Mouse (Mus musculus): Measurements from ENCODE around the gene Tbx21. TPM values are rescaled to one million over a fixed set of nuclear protein-coding genes. Genes with fewer than 3 reads are reported as not detected.
A peak's percentile ranks its signal among the peaks of the same experiment; 100 is the strongest.

Gene Tbx21
- polyA plus RNA-seq, 1 experiment from 2014 or later = not detected

- no peaks in the 10 kb centered on the region for H3K9me3 ChIP-seq
- H3K36me3 ChIP-seq = no peaks in the 10 kb centered on the region
- ATAC-seq (ENCODE audit: low FRiP score, low read depth) = no peak
- H3K4me1 ChIP-seq = no peaks in the 10 kb centered on the region; the same call in 1 of the 2 replicates
- 96% methylated on average over 10 of the region's 10 CpGs for WGBS
- H3K9ac ChIP-seq = no peak overlapping the region
- peaks cover 15% of the 10 kb centered on the region for H3K27me3 ChIP-seq (replicated peaks)
- H3K27ac ChIP-seq = no peak overlapping the region
- H3K4me2 ChIP-seq (replicated peaks) = no peak overlapping the region
- H3K4me3 ChIP-seq = no peak overlapping the region
These were observed 11.7 kb downstream of the Tbx21 start for GRCm38 (mm10) chr11:97103163-97104090.

- no peak for ATAC-seq (ENCODE audit: low FRiP score, low read depth)
- Histone ChIP-seq H3K4me3 (no peak overlapping the region), H3K9me3 (no peaks in the 10 kb centered on the region), H3K9ac (no peak overlapping the region), H3K27ac (no peak overlapping the region), H3K4me2 (replicated peaks) (no peak overlapping the region), H3K27me3 (replicated peaks) (peaks cover 24% of the 10 kb centered on the region), H3K36me3 (no peaks in the 10 kb centered on the region), H3K4me1 (no peaks in the 10 kb centered on the region; the same call in 1 of the 2 replicates)
- 17% methylated on average over 9 of the region's 9 CpGs for WGBS
These were observed 13.4 kb downstream of the Tbx21 start for GRCm38 (mm10) chr11:97101722-97102121.

GRCm38 (mm10) chr11:97098791-97099190, 16.3 kb downstream of the Tbx21 start:
- WGBS = 28% methylated on average over 18 of the region's 18 CpGs
- peaks cover 24% of the 10 kb centered on the region for H3K27me3 ChIP-seq (replicated peaks)

GRCm38 (mm10) chr11:97094600-97094999, 20.5 kb downstream of the Tbx21 start:
- no peaks in the 10 kb centered on the region; the same call in 1 of the 2 replicates for H3K4me1 ChIP-seq
- ATAC-seq (ENCODE audit: low FRiP score, low read depth) = no peak
- H3K27me3 ChIP-seq (replicated peaks) = peaks cover 21% of the 10 kb centered on the region
- no peak overlapping the region for H3K4me2 ChIP-seq (replicated peaks)
- no peak overlapping the region for H3K27ac ChIP-seq
- 57% methylated on average over 2 of the region's 2 CpGs for WGBS
- H3K4me3 ChIP-seq = no peak overlapping the region
- no peak overlapping the region for H3K9ac ChIP-seq
- H3K9me3 ChIP-seq = no peaks in the 10 kb centered on the region
- H3K36me3 ChIP-seq = no peaks in the 10 kb centered on the region

More at GRCm38 (mm10) chr11:97098791-97099190, 16.3 kb downstream of the Tbx21 start:
- Histone ChIP-seq H3K36me3 (no peaks in the 10 kb centered on the region), H3K4me1 (no peaks in the 10 kb centered on the region; the same call in 1 of the 2 replicates), H3K4me3 (0 out of 2 replicates have a peak overlapping the region, but pooled peaks have one; percentile 12), H3K9ac (no peak overlapping the region), H3K27ac (no peak overlapping the region), H3K4me2 (replicated peaks) (no peak overlapping the region), H3K9me3 (no peaks in the 10 kb centered on the region)
- ATAC-seq (ENCODE audit: low FRiP score, low read depth) = no peak

- H3K27ac ChIP-seq = no peak overlapping the region
- 81% methylated on average over 6 of the region's 6 CpGs for WGBS
- no peaks in the 10 kb centered on the region for H3K9me3 ChIP-seq
These were observed 28.8 kb downstream of the Tbx21 start for GRCm38 (mm10) chr11:97086365-97086764.

GRCm38 (mm10) chr11:97084821-97085505, 30.2 kb downstream of the Tbx21 start:
- Histone ChIP-seq H3K27me3 (replicated peaks) (no peaks in the 10 kb centered on the region), H3K9me3 (no peaks in the 10 kb centered on the region), H3K27ac (no peak overlapping the region), H3K4me3 (no peak overlapping the region), H3K36me3 (no peaks in the 10 kb centered on the region), H3K9ac (no peak overlapping the region), H3K4me2 (replicated peaks) (no peak overlapping the region), H3K4me1 (peaks cover 7% of the 10 kb centered on the region; the same call in 1 of the 2 replicates)
- 89% methylated on average over 15 of the region's 15 CpGs for WGBS
- ATAC-seq (ENCODE audit: low FRiP score, low read depth) = no peak

More at GRCm38 (mm10) chr11:97086365-97086764, 28.8 kb downstream of the Tbx21 start:
- no peaks in the 10 kb centered on the region for H3K27me3 ChIP-seq (replicated peaks)
- ATAC-seq (ENCODE audit: low FRiP score, low read depth) = no peak
- no peak overlapping the region for H3K4me3 ChIP-seq
- no peaks in the 10 kb centered on the region for H3K36me3 ChIP-seq
- H3K4me2 ChIP-seq (replicated peaks) = no peak overlapping the region
- peaks cover 7% of the 10 kb centered on the region; the same call in 1 of the 2 replicates for H3K4me1 ChIP-seq
- H3K9ac ChIP-seq = no peak overlapping the region

GRCm38 (mm10) chr11:97083401-97084140, 31.6 kb downstream of the Tbx21 start:
- Histone ChIP-seq H3K4me2 (replicated peaks) (no peak overlapping the region; the same call in 1 of the 2 replicates), H3K36me3 (no peaks in the 10 kb centered on the region), H3K9ac (no peak overlapping the region), H3K4me1 (peaks cover 7% of the 10 kb centered on the region; the same call in 1 of the 2 replicates), H3K9me3 (no peaks in the 10 kb centered on the region), H3K4me3 (no peak overlapping the region), H3K27ac (no peak overlapping the region), H3K27me3 (replicated peaks) (no peaks in the 10 kb centered on the region)
- no peak for ATAC-seq (ENCODE audit: low FRiP score, low read depth)
- 43% methylated on average over 22 of the region's 22 CpGs for WGBS

- ATAC-seq (ENCODE audit: low FRiP score, low read depth) = no peak
These were observed 32.2 kb downstream of the Tbx21 start for GRCm38 (mm10) chr11:97082977-97083376.

GRCm38 (mm10) chr11:97080291-97080690, 34.8 kb downstream of the Tbx21 start:
- WGBS = 57% methylated on average over 9 of the region's 9 CpGs
- no peak overlapping the region for H3K27ac ChIP-seq
- no peak overlapping the region for H3K4me3 ChIP-seq
- peaks cover 7% of the 10 kb centered on the region; the same call in 1 of the 2 replicates for H3K4me1 ChIP-seq
- H3K36me3 ChIP-seq = no peaks in the 10 kb centered on the region
- H3K4me2 ChIP-seq (replicated peaks) = no peak overlapping the region
- no peak overlapping the region for H3K9ac ChIP-seq
- no peaks in the 10 kb centered on the region for H3K9me3 ChIP-seq
- H3K27me3 ChIP-seq (replicated peaks) = no peaks in the 10 kb centered on the region
- no peak for ATAC-seq (ENCODE audit: low FRiP score, low read depth)

More at GRCm38 (mm10) chr11:97082977-97083376, 32.2 kb downstream of the Tbx21 start:
- Histone ChIP-seq H3K27me3 (replicated peaks) (no peaks in the 10 kb centered on the region), H3K4me1 (peaks cover 7% of the 10 kb centered on the region; the same call in 1 of the 2 replicates), H3K4me2 (replicated peaks) (no peak overlapping the region), H3K9ac (no peak overlapping the region), H3K36me3 (no peaks in the 10 kb centered on the region), H3K9me3 (no peaks in the 10 kb centered on the region), H3K4me3 (no peak overlapping the region), H3K27ac (no peak overlapping the region)
- 53% methylated on average over 11 of the region's 11 CpGs for WGBS

- Histone ChIP-seq H3K27ac (no peak overlapping the region), H3K27me3 (replicated peaks) (no peaks in the 10 kb centered on the region), H3K4me2 (replicated peaks) (no peak overlapping the region), H3K9ac (no peak overlapping the region), H3K9me3 (no peaks in the 10 kb centered on the region), H3K36me3 (no peaks in the 10 kb centered on the region), H3K4me3 (no peak overlapping the region), H3K4me1 (peaks cover 4% of the 10 kb centered on the region; the same call in 1 of the 2 replicates)
- no peak for ATAC-seq (ENCODE audit: low FRiP score, low read depth)
- WGBS = 64% methylated on average over 4 of the region's 4 CpGs
These were observed 36.4 kb downstream of the Tbx21 start for GRCm38 (mm10) chr11:97078751-97079150.

GRCm38 (mm10) chr11:97074235-97074634, 40.9 kb downstream of the Tbx21 start:
- no peaks in the 10 kb centered on the region for H3K36me3 ChIP-seq
- no peaks in the 10 kb centered on the region for H3K9me3 ChIP-seq
- H3K4me3 ChIP-seq = no peak overlapping the region
- H3K4me1 ChIP-seq = no peaks in the 10 kb centered on the region
- H3K27me3 ChIP-seq (replicated peaks) = no peaks in the 10 kb centered on the region
- 80% methylated on average over 8 of the region's 8 CpGs for WGBS
- H3K4me2 ChIP-seq (replicated peaks) = no peak overlapping the region
- ATAC-seq (ENCODE audit: low FRiP score, low read depth) = no peak
- H3K9ac ChIP-seq = no peak overlapping the region
- H3K27ac ChIP-seq = no peak overlapping the region
